Mouse (Mus musculus) heart, adult 2 months (tissue): ENCODE measurements at regions not wholly inside any gene's neighbourhood (a gene's known extent, or its start where the extent isn't known, plus 50 kb on each side); places are given as distances from the start of the nearest gene placed in this dataset.

ENCODE experiments used
- DNase-seq, 2 experiments: peaks; one replicate each; pipeline ENCODE4 v3.0.0; 2021
- H3K27ac ChIP-seq: fragments of 200-600 bp; 2 replicates; pipeline ENCODE4 v1.8.1; 2022
- H3K27me3 ChIP-seq: fragments of 200-500 bp; 2 replicates; pipeline ENCODE4 v1.6.1; 2012; ENCODE audit warnings: mild to moderate bottlenecking, low read length, inconsistent platforms, mixed read lengths; ENCODE audit not compliant: control insufficient read depth, insufficient read depth
- H3K36me3 ChIP-seq: fragments of 200-500 bp; 2 replicates; pipeline ENCODE4 v1.6.1; 2012; ENCODE audit warnings: low read length, inconsistent platforms; ENCODE audit not compliant: control insufficient read depth, insufficient read depth
- H3K4me1 ChIP-seq: fragments of 200-500 bp; 2 replicates; pipeline ENCODE4 v1.6.1; 2011; ENCODE audit warnings: low read length; ENCODE audit not compliant: control insufficient read depth, insufficient read depth
- H3K4me3 ChIP-seq: fragments of 200-600 bp; 2 replicates; pipeline ENCODE4 v1.8.1; 2022
- H3K79me2 ChIP-seq: fragments of 200-500 bp; replicated peaks from 2 replicates; pipeline ENCODE4 v1.6.1; 2012; ENCODE audit warnings: mild to moderate bottlenecking, inconsistent platforms, low read length, moderate library complexity, mixed read lengths; ENCODE audit not compliant: control insufficient read depth, insufficient read depth
- H3K9ac ChIP-seq: fragments of 200-500 bp; 2 replicates; pipeline ENCODE4 v1.6.1; 2012; ENCODE audit warnings: low read depth, mild to moderate bottlenecking, control low read depth, inconsistent platforms, low read length, mixed read lengths
- CTCF ChIP-seq: fragments of 200-600 bp; IDR thresholded peaks from 2 replicates; pipeline ENCODE4 v1.8.1; 2022; ENCODE audit warnings: antibody characterized with exemption, mild to moderate bottlenecking, moderate library complexity
- EP300 ChIP-seq: fragments of 200-500 bp; IDR thresholded peaks from 2 replicates; pipeline ENCODE4 v1.6.1; 2011; ENCODE audit warnings: low read depth, low read length, control low read depth; ENCODE audit not compliant: insufficient read depth
- POLR2A ChIP-seq: fragments of 200-500 bp; IDR thresholded peaks from 2 replicates; pipeline ENCODE4 v1.6.1; 2011; ENCODE audit warnings: mild to moderate bottlenecking, low read depth, low read length, control low read depth; ENCODE audit not compliant: insufficient read depth
- WGBS: fragments of 180-500 bp; shearing (Covaris S2); methylation state at CpG from one replicate; pipeline ENCODE4 v1.1.7; 2018; 5-methylcytosine and 5-hydroxymethylcytosine counted together
- intact Hi-C: fragments of 180-260 bp; cut with DNase I; formaldehyde crosslinking; loops from one replicate; pipeline ENCODE4 v1.15.1; 2025

GRCm38 (mm10) chr10:120665670-120666069 lies 189.4 kb upstream of the Hmga2 start:
- Histone ChIP-seq H3K4me1 (peaks cover 4% of the 10 kb centered on the region; the same call in 1 of the 2 replicates), H3K4me3 (no peak overlapping the region), H3K9ac (no peak overlapping the region), H3K27me3 (no peaks in the 10 kb centered on the region), H3K27ac (no peak overlapping the region), H3K36me3 (no peaks in the 10 kb centered on the region), H3K79me2 (no peaks in the 10 kb centered on the region)
- WGBS = 22% methylated on average over 5 of the region's 5 CpGs
- intact Hi-C loops = loop anchor here (1.0 to 10.0 kb wide), 2 partner anchors 81 to 408 kb away; no protein-coding TSS in a partner anchor
- peak in 1 of 2 experiments; percentile 10 for DNase-seq
- no peak for TF ChIP-seq POLR2A
- no peak for TF ChIP-seq EP300
- no peak for TF ChIP-seq CTCF

DNA sequence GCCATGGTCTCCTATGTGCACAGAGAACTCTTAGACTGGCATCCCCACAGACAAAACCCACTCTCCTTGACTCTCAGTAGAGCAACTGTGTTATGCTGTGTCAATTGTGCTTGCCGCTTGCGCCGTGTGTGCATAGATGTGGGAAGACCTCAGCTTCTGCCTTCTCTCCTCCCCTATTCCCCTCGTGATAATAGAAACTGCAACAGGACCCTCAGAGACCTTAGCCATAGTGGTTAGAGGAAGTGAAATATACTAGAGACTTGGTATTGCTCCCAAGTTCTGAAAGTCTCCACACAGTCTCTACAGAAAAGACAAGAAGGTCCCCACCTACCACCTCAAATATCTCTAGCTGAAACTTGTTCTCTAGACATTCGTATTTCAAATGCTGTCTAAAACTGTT lies 188.2 kb upstream of the Hmga2 start:
- Histone ChIP-seq H3K4me3 (no peak overlapping the region), H3K79me2 (no peaks in the 10 kb centered on the region), H3K4me1 (peaks cover 4% of the 10 kb centered on the region; the same call in 1 of the 2 replicates), H3K9ac (no peak overlapping the region), H3K27me3 (no peaks in the 10 kb centered on the region), H3K27ac (no peak overlapping the region), H3K36me3 (no peaks in the 10 kb centered on the region)
- TF ChIP-seq EP300 (no peak), CTCF (no peak), POLR2A (no peak)
- DNase-seq = no peak
- WGBS = 86% methylated on average over 5 of the region's 5 CpGs
- intact Hi-C loops = loop anchor here (10.0 kb wide), 1 partner anchor 80 kb away; no protein-coding TSS in a partner anchor

DNA sequence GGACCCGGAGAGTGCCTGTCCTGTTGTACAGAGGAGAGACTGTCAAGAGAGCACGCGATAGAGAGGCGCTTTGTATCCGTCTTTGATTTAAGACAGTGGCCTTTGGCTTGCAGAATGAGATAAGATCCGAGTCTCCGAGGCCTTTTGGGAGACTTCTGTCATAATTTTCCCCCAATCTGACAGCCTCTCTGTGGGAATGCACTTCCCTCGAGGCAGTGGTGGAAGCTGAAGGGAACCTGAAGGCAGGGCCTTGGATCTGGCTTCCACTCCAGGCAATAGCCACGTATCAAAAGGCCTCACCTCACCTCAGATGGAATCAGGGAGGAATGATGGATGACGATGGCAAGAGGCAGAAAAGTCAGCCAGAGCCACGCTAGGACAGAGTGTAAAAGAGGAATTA lies 187.1 kb upstream of the Hmga2 start:
- H3K27me3 ChIP-seq = no peaks in the 10 kb centered on the region
- intact Hi-C loops = loop anchor here (10.0 kb wide), 1 partner anchor 79 kb away; no protein-coding TSS in a partner anchor
- no peak overlapping the region for H3K4me3 ChIP-seq
- no peak overlapping the region for H3K9ac ChIP-seq
- DNase-seq = no peak
- H3K27ac ChIP-seq = no peak overlapping the region
- H3K4me1 ChIP-seq = peaks cover 4% of the 10 kb centered on the region; the same call in 1 of the 2 replicates
- no peaks in the 10 kb centered on the region for H3K36me3 ChIP-seq
- WGBS = 73% methylated on average over 11 of the region's 11 CpGs
- no peaks in the 10 kb centered on the region for H3K79me2 ChIP-seq
- TF ChIP-seq EP300 (no peak), CTCF (no peak), POLR2A (no peak)

GRCm38 (mm10) chr10:120660503-120660902 lies 184.2 kb upstream of the Hmga2 start:
- Histone ChIP-seq H3K4me1 (0 out of 2 replicates have a peak, but pooled peaks cover under 1% of the 10 kb centered on the region), H3K4me3 (no peak overlapping the region), H3K36me3 (no peaks in the 10 kb centered on the region), H3K27me3 (no peaks in the 10 kb centered on the region), H3K27ac (no peak overlapping the region), H3K79me2 (no peaks in the 10 kb centered on the region), H3K9ac (no peak overlapping the region)
- no peak for DNase-seq
- intact Hi-C loops = loop anchor here (10.0 kb wide), 1 partner anchor 76 kb away; no protein-coding TSS in a partner anchor
- WGBS = 81% methylated on average over 6 of the region's 6 CpGs
- TF ChIP-seq EP300 (no peak), CTCF (no peak), POLR2A (no peak)

GRCm38 (mm10) chr10:120655238-120655931 lies 179.1 kb upstream of the Hmga2 start:
- intact Hi-C loops = no loop called here
- 63% methylated on average over 14 of the region's 14 CpGs for WGBS
- H3K27ac ChIP-seq = no peak overlapping the region
- H3K36me3 ChIP-seq = no peaks in the 10 kb centered on the region
- H3K9ac ChIP-seq = no peak overlapping the region
- no peaks in the 10 kb centered on the region for H3K4me1 ChIP-seq
- H3K79me2 ChIP-seq = no peaks in the 10 kb centered on the region
- H3K27me3 ChIP-seq = no peaks in the 10 kb centered on the region
- DNase-seq = no peak
- TF ChIP-seq POLR2A (no peak), EP300 (no peak), CTCF (no peak)
- H3K4me3 ChIP-seq = no peak overlapping the region

DNA sequence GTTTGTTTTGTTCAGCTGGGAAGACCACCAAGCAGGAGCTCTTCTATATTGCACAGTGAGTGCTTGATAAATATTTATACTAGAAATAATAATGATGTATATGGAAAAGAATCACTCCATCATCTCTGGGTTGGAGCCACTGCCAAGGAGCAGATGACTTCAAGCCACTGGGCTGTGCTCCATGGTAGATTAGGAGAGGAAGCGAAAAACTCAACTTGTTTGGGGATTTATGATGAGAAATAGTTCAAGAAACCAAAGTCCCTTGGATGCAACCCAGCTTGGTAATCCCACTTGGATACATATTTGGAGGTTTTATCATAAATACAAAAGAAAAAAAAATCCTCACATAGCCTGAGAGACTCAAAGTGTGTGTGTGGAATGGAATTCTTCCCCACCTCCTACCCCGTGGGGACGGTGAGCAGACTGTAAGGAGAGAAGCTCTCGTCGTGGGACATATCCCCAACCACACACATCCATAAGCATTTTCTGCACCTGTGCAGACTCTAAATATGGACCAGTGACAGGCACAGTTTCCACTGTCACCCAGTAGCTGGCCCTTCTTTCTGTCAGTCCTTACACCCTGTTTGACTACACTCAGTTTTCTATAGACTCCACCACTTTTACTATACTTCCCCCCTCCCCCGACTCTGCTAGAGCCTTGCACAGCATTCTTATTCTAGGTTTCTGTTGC lies 176.4 kb upstream of the Hmga2 start:
- intact Hi-C loops = no loop called here
- Histone ChIP-seq H3K36me3 (no peaks in the 10 kb centered on the region), H3K79me2 (no peaks in the 10 kb centered on the region), H3K27me3 (no peaks in the 10 kb centered on the region), H3K9ac (no peak overlapping the region), H3K4me1 (no peaks in the 10 kb centered on the region), H3K27ac (no peak overlapping the region), H3K4me3 (no peak overlapping the region)
- no peak for DNase-seq
- TF ChIP-seq CTCF (no peak), EP300 (no peak), POLR2A (no peak)
- WGBS = 67% methylated on average over 6 of the region's 6 CpGs
